Mouse (Mus musculus) cerebellum, adult 9-10 months (tissue): ENCODE results near the gene Mcfd2.

Source experiments
- DNase-seq: peaks from one replicate; pipeline ENCODE4 v3.0.0; 2022

The Mcfd2 gene

DNA sequence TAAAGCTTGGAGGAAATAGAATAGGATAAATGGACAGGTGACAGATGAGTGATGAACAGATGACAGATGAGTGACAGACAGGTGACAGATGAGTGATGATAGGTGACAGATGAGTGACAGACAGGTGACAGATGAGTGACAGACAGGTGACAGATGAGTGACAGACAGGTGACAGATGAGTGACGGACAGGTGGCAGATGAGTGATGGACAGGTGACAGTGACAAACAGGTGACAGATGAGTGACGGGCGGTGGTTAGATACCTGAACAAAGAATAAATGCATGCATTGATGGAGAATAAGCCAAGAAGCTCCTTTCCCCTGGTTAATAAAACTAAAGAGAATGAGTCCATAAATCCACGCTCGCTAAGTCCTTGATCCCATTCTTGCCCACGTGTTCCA is 30.7 kb downstream of the Mcfd2 start:
- DNase-seq = no peak

DNA sequence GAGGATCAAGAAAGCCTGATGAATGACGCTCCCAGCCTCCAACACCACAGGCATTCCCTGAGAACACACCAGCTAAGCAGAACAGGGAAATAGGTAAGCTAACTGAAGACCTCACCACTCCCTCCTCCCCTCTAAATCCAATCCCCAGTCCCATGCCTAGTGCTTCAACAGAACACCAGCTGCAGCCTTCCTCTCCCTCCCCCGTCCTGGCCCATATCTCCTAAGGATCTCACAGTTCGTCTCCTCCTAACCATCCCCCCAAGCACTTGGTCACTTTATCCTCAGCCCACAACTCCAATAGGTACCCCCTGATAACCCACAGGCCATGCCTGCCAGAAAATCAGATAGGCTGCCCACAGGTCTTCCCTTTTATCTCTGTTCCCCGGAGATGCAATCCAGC is 37.9 kb downstream of the Mcfd2 start:
- DNase-seq = no peak

- no peak for DNase-seq
Observed at GRCm38 (mm10) chr17:87226079-87226640, 39.6 kb downstream of the Mcfd2 start.

GRCm38 (mm10) chr17:87225384-87225783 is 40.4 kb downstream of the Mcfd2 start:
- no peak for DNase-seq

DNA sequence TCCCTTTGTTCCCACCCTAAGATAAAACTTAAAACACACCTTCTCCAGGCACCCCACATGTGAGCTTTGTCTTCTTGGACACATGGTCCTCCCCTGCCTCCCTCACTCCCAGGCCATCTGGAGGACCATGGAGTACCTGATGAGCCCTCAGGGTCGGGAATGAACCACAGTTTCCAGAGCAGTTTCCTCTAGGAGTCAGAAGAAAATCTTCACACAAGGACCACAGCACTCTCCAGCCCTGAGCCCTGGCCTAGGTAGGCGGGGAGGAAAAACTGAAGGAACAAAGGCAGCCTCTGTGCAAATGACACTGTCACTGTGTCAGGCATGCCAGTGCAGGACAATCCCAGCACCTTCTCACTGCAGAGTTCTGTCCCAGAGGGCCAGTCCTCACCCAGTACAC is 41.3 kb downstream of the Mcfd2 start:
- no peak for DNase-seq

- no peak for DNase-seq
Observed at GRCm38 (mm10) chr17:87219456-87219855, 46.3 kb downstream of the Mcfd2 start.

- no peak for DNase-seq
Observed at GRCm38 (mm10) chr17:87214523-87214922, 51.2 kb downstream of the Mcfd2 start.

DNA sequence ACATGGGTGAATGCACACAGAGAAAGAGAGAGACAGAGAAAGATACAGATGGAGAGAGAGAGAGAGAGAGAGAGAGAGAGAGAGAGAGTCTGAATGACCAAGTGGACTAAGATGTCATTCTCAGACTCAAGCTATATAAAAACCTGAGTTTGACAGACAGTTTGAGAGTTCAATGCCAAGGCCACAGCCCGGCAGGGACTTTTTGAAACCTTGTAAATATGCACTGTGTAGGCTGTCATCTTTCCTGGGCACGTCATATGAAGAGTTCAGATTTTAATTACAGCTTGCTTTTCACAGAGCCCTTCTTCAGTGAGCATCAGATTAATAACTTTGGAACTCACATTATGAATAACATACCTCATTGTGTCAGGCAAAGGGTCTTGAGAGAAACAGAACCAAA is 55.2 kb downstream of the Mcfd2 start:
- no peak for DNase-seq

DNA sequence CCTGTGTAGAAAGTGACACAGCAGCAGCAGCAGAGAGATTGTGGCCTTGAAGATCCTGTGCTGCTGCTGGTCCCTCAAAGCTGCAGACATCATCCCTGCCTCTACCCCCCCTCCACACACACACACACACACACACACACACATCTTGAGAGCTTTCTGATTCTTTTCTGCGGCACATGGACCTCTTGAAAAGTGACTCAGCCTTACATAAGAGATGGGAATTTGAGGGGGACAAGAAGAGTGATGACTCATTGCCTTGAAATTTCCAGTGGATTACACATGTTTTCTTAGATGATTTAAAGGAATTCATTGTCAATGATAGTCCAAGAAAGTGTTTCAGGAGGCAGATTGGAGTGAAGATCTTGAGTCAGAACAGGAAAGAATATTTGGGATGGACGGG is 58.9 kb downstream of the Mcfd2 start:
- DNase-seq = no peak
